Mouse (Mus musculus): ENCODE data around the gene Atp5e. TPM values are rescaled to one million over a fixed set of nuclear protein-coding genes. Genes with fewer than 3 reads are reported as not detected.

Atp5e gene
- polyA plus RNA-seq (2017; shearing (Covaris generic)) = 354 TPM

DNA sequence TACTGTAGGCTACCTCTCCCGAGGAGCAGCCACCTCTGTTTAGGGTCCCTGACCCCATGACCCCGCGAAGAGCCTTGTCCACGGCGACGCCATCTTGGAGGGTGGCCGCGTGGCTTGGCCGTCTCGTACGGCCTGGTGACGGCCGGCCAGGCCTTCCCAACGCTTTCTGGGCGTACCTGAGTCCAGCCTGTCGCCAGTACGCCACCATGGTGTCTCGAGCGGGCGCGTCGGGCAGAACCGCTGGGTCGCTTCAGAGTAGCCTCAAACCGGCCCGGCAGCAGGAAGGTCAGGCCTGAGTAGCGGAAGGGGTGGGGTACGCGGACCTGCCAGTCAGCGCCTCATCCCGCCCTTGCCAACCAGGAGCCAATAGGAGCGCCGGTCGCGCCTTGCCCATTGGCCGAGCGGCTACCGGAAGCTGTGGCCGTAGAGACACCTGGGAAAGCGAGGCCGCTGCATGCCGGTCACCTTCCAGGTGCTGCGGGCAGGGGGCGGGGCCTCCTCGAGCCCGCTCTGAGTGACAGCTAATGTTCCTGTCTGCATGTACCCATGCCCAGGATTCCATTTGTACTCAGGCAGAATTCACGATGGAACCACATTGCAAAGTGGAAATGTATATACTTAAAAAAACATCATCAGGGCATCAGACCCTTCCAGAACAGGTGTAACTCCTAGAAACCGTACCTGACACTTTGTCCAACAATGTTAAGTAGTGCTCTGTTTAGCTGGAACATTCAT, at the start of gene Atp5e:
TSS of gene Atp5e (minus strand) at position 317 of the 735 bp plus-strand sequence.

DNA sequence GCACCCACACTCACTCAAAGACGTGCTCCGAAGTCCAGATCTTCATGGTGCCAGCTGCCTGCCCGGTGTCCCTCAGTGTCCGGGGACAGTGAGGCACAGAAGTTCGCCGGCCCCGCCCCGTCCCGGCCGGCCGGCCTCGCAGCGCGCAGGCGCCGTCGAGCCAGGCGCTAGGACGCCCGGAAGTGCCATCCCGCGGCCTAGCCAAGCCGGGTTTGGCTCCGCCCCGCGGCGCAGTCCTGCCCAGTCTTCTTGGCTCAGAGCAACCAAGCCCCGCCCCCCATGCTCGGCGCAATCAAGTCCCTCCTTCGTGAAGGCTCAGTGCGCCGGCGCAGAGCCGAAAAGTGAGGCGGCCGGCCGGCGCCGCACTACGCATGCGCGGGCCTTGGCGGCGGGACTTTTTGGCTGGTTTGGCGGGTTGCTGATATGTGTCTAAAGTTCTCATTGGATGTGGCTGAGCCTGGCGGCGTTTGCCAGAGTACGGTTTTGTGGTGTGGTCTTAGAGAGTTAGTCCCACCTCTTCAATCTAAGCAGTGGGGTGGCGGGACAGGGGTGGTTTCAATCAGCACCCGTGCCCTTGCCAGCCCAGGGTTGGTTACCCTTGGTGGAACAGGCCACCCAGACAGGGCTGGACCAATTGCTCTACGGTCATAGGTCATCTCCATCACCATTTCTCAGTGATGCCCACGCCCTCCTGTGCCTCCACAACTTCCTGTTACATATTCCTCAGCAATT, 9.1 kb upstream of the Atp5e start, which contains the start of gene Prelid3b:
TSS of gene Prelid3b (minus strand) at position 264 of the 732 bp plus-strand sequence.

DNA sequence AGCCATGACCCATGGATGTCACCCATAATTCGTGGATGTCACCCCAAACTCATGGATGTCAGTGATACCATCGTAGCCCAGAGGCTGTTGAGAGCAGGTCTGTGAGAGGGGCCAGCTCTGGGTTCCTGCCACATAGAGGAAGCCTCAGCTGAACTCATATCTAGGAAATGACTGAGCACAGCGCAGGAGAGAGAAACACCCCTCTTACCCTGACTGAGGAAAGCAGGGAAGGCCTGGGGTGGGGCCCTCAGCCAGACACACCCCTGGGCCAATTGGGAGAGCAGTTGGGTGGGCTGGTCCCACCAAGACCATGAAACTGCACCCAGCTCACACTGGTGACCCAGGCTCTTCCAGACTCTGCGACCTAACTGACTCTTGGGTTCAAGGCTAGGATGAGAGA, 13.6 kb downstream of the Atp5e start, which contains the start of gene Tubb1:
TSS of gene Tubb1 (plus strand) at position 343 of the 400 bp plus-strand sequence.

DNA sequence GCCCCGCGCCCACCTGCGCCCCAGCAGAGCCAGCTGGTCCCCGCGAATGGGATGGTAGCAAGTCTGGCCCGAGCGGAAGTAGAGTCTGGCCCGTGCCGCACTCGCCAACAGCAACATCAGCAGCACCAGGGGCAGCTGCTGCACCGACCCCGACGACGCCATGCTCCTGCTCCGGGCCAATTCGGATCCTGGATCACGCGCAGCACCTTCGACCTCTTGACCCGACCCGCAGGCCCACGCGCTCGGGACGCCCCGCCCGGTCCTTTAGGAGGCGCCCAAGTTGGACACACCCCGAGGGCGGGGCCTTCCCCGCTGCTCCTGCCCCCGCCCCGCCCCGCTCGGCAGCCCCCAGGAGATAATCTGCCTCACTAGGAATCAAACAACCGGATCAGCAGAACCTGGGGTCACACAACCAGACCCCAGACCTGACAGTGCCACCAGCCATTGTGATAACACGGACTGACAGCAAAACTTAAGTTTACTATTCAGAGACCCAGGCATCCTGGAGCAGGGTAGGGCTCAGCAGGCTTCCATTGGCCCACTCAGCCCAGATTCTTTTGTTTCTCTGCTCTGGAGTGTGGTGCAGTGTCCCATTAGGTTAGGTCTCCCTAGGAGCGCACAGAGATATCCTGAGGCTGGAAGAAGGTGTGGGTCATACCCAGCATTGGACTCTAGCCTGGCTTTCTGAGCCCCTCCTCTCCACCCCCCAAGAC, 25.0 kb downstream of the Atp5e start, which contains the start of gene Ctsz:
TSS of gene Ctsz (minus strand) at position 303 of the 713 bp plus-strand sequence.

DNA sequence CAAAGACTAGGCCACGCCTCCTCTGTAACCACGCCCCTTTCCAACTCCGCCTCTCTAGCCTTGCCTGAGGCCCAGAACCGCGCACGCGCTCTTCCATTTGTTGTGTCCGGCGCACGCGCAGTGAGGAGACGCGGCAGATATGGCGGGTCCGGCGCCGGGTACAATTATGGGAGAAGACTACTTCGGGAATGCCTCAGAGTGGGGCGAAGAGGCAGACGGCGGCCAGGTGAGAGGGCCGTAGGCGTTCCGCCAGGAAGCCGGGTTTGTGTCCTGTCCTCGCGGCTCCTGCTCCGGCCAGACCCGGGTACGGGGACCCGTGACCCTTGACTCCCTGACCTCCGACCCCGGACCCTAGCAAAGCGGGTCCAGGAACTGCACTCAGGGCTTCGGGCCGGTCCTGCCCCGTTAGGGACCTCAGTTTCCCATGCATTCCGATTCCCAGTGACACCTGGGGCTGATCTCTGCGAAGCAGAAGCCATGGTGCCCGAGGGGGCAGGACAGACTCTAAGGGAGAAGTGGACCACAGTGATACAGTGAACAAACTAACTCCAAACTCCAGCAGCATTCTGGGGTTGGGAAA, 48.1 kb downstream of the Atp5e start, which contains the start of gene Nelfcd:
TSS of gene Nelfcd (plus strand) at position 74 of the 580 bp plus-strand sequence.

Other genes with a start within 250 kb of the Atp5e start
- gene Gnas, start 179.8 kb downstream of the Atp5e start, polyA plus RNA-seq (2017; shearing (Covaris generic)) = 618 TPM
- 5.5 TPM for gene Gm20721, start 117.4 kb downstream of the Atp5e start, polyA plus RNA-seq (2017; shearing (Covaris generic))
- gene Nelfcd, start 48.3 kb downstream of the Atp5e start, polyA plus RNA-seq (2017; shearing (Covaris generic)) = 39.1 TPM
- 51.7 TPM for gene Ctsz, start 25.1 kb downstream of the Atp5e start, polyA plus RNA-seq (2017; shearing (Covaris generic))
- not detected for gene Tubb1, start 13.4 kb downstream of the Atp5e start, polyA plus RNA-seq (2017; shearing (Covaris generic))
- gene Prelid3b, start 9.0 kb upstream of the Atp5e start, polyA plus RNA-seq (2017; shearing (Covaris generic)) = 93.0 TPM
- 5.4 TPM for gene Zfp831, start 179.4 kb upstream of the Atp5e start, polyA plus RNA-seq (2017; shearing (Covaris generic))

Measured in effector memory CD4-positive, alpha-beta T cell, adult 7 months (primary cell).